Mouse (Mus musculus): ENCODE measurements around the gene Tctn3. TPM values are rescaled to one million over a fixed set of nuclear protein-coding genes. Genes with fewer than 3 reads are reported as not detected.

The Tctn3 gene
- polyA plus RNA-seq, 1 experiment: 13.9 TPM

DNA sequence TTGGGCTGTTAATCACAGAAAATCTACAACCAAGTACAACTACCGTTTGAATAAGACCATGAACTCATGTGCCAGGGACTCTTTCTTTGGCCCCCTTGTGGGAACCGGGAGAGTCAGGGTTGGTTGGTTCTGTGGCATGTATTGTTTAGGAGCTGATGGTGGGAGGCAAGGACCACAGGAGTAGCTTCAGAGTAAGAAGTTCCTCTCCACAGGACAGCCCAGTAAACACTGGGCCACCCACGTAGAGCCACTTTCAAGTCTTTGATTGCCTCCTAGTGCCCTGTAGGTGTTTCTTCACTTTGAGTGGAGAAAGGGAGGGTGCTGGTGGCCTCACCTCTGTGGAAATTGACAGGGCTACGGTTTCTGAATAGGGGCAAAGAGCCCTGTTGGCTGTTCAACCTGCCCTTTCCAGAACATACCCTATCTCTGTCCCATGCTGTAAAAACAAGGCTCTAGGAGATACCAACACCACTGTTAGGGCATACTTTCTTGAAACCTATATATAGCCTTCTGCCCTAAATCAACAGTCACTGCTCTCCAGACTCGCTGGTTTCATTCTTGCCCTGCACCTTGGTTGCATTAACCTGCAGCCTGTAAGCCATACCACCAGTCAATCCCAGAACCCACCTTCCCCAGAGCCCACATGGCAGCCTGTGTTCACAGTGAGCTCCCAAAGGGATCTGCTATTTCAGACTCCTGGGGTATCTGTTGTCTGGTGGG lies 63.1 kb downstream of the Tctn3 start:
- H3K4me3 ChIP-seq (ENCODE audit: insufficient read depth, low read length): no peak overlapping the region
- H3K4me1 ChIP-seq (ENCODE audit: control insufficient read depth, insufficient read depth, low read length): no peaks in the 10 kb centered on the region
- no peak for TF ChIP-seq POLR2A (IDR thresholded peaks at IDR 0.05; ENCODE audit: borderline replicate concordance, low read depth, low read length)
- TF ChIP-seq CTCF (IDR thresholded peaks at IDR 0.05; ENCODE audit: low read depth, low read length): no peak
- no peak overlapping the region for H3K27ac ChIP-seq (ENCODE audit: insufficient read depth, low read depth, low read length)

DNA sequence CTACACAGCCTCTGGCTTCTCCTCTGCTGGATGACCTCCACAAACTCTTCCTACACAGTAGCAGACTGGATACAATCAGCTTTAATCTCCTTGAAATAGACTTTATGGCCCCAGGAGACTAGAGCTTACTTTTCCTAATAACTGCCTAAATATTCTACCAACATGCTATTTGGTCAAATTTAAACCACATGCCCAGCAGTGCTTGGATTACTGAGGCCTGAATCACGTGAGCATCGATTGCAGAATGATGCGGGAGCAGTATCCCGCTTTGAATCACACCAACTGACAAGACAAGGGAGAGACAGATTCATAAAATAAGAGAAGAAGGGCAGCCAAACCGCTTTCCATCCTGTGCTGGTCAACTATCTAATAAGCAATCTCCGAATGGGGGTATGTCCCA lies 63.6 kb downstream of the Tctn3 start:
- TF ChIP-seq POLR2A (IDR thresholded peaks at IDR 0.05; ENCODE audit: borderline replicate concordance, low read depth, low read length): no peak
- no peak for TF ChIP-seq CTCF (IDR thresholded peaks at IDR 0.05; ENCODE audit: low read depth, low read length)
- Histone ChIP-seq H3K4me1 (ENCODE audit: control insufficient read depth, insufficient read depth, low read length) (no peaks in the 10 kb centered on the region), H3K4me3 (ENCODE audit: insufficient read depth, low read length) (no peak overlapping the region), H3K27ac (ENCODE audit: insufficient read depth, low read depth, low read length) (no peak overlapping the region)

Other genes starting within 250 kb of the Tctn3 start
- 2.2 and 3.4 TPM in 2 replicates for gene Sorbs1, start 98.5 kb downstream of the Tctn3 start, polyA plus RNA-seq (2012; ENCODE audit: insufficient read depth, insufficient read length, missing spikeins)
- 3.4 and 4.3 TPM in 2 replicates for gene Aldh18a1, start 23.8 kb downstream of the Tctn3 start, polyA plus RNA-seq (2012; ENCODE audit: insufficient read depth, insufficient read length, missing spikeins)
- gene Entpd1, start 133 bp upstream of the Tctn3 start, polyA plus RNA-seq (2012; ENCODE audit: insufficient read depth, insufficient read length, missing spikeins): 189 and 194 TPM in 2 replicates
- gene Cc2d2b, start 136.5 kb upstream of the Tctn3 start, polyA plus RNA-seq (2012; ENCODE audit: insufficient read depth, insufficient read length, missing spikeins): not detected in 2 replicates
- gene Ccnj, start 219.0 kb upstream of the Tctn3 start, polyA plus RNA-seq (2012; ENCODE audit: insufficient read depth, insufficient read length, missing spikeins): 3.6 and 3.8 TPM in 2 replicates

Measured in bone marrow macrophage, adult 2 months (primary cell).